Mouse (Mus musculus) cerebellum, adult 11 months (tissue): Measurements from ENCODE around the gene Cenpe.
"Not testable (repeated sequence)": the region's sequence is repeated elsewhere in the genome, so short reads cannot be mapped to it uniquely, and the experiment has no call there.

Source experiments
- DNase-seq: peaks from one replicate; pipeline ENCODE4 v3.0.0; 2022

The Cenpe gene

GRCm38 (mm10) chr3:135211805-135212657 is at the start of gene Cenpe:
Cenpe (plus strand) TSS chr3:135212537.
- peak; percentile 82 for DNase-seq

- no peak for DNase-seq
These were observed 40.4 kb upstream of the Cenpe start for GRCm38 (mm10) chr3:135171898-135172446.

- DNase-seq, result no peak
These were observed 20.5 kb upstream of the Cenpe start for GRCm38 (mm10) chr3:135191861-135192260.

GRCm38 (mm10) chr3:135198051-135198450 is 14.3 kb upstream of the Cenpe start:
- not testable (repeated sequence) for DNase-seq

GRCm38 (mm10) chr3:135200409-135201303 is 11.7 kb upstream of the Cenpe start:
- DNase-seq, result no peak

GRCm38 (mm10) chr3:135206621-135207020 is 5.7 kb upstream of the Cenpe start:
- DNase-seq, result no peak

GRCm38 (mm10) chr3:135212658-135213350 is 467 bp downstream of the Cenpe start:
- no peak for DNase-seq

- no peak for DNase-seq
These were observed 19.7 kb downstream of the Cenpe start for GRCm38 (mm10) chr3:135232058-135232457.

GRCm38 (mm10) chr3:135232462-135232861 is 20.1 kb downstream of the Cenpe start:
- no peak for DNase-seq

- DNase-seq, result no peak
These were observed 33.4 kb downstream of the Cenpe start for GRCm38 (mm10) chr3:135245733-135246132.

- no peak for DNase-seq
These were observed 34.5 kb downstream of the Cenpe start for GRCm38 (mm10) chr3:135246828-135247227.

GRCm38 (mm10) chr3:135249104-135249503 is 36.8 kb downstream of the Cenpe start:
- no peak for DNase-seq

GRCm38 (mm10) chr3:135251825-135252224 is 39.5 kb downstream of the Cenpe start:
- DNase-seq, result no peak

- DNase-seq, result no peak
These were observed 42.4 kb downstream of the Cenpe start for GRCm38 (mm10) chr3:135254784-135255183.

GRCm38 (mm10) chr3:135258919-135259318 is 46.6 kb downstream of the Cenpe start:
- DNase-seq, result no peak

- no peak for DNase-seq
These were observed 47.9 kb downstream of the Cenpe start for GRCm38 (mm10) chr3:135260233-135260632.

- DNase-seq, result no peak
These were observed 56.3 kb downstream of the Cenpe start for GRCm38 (mm10) chr3:135268616-135269015.

- no peak for DNase-seq
These were observed 57.2 kb downstream of the Cenpe start for GRCm38 (mm10) chr3:135269391-135269990.

- DNase-seq, result no peak
These were observed 60.3 kb downstream of the Cenpe start for GRCm38 (mm10) chr3:135272627-135273026.

- DNase-seq, result no peak
These were observed 60.7 kb downstream of the Cenpe start for GRCm38 (mm10) chr3:135273047-135273446.

- DNase-seq, result no peak
These were observed 67.8 kb downstream of the Cenpe start for GRCm38 (mm10) chr3:135280160-135280559.
